Mouse (Mus musculus) T-helper 17 cell (primary cell): Measurements from ENCODE around the gene Hsdl1.

ENCODE experiments used
- in situ Hi-C, 2 experiments: fragments of 300-600 bp; cut with MboI, MseI; formaldehyde crosslinking; loops; 1 replicate in 1 of 2; 2 replicates in 1 of 2; pipeline ENCODE4 v1.15.1; 2025; ENCODE audit warnings: high pct_unique_total_duplicates in 2 of 2

Gene Hsdl1

DNA sequence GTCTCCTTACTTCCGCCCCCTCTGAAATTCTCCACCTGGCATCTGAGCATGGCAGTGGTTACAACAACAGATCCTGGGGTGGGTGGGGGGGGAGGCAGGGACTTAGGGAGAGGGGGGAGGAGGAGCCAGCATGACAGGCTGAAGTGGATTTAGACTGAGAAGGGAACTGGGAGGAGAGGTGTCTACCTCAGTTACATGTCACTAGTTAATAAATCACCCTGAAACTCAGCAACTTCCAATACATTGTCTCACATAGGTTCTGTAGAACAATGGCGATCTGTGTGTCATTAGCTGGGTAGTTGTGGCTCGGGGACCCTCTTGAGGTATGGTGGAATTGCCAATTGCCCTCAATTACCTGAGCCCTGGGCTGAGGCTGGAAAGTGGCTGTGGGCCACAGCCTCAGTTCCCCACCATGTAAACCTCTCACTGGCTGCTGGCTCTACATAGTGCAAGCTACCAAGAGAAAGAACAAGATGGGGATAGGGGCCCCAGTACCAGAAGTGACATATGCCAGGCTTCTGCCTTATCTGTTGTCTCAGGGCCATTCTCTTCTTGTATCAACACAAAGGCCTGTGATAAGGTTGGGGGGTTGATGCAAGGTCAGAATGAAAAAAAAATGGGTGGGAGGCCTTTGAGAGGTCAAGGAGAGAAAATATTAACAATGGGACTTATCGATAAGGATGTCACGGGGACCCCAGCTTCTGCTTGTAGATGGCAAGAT is 5.6 kb upstream of the Hsdl1 start:
- in situ Hi-C loops, result no loop called here

DNA sequence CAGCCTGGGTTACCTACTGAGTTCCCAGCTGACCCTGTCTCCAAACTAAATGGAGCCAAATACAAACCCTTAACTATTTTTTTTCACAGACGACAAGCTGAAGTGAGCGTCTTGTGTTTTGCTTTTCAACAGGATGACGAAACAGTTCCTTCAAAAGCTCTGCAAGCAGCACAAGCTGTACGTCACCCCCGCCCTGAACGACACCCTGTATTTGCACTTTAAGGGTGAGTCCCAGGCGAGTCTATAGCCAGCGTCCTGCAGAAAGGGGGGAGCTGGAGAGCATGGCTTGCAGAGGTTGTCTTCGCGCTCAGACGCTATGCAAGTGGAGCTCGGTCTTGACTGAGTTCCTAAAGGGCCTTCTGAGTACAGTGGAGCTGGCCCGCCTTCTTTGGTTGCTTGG is 4.1 kb upstream of the Hsdl1 start:
- in situ Hi-C loops, result no loop called here

DNA sequence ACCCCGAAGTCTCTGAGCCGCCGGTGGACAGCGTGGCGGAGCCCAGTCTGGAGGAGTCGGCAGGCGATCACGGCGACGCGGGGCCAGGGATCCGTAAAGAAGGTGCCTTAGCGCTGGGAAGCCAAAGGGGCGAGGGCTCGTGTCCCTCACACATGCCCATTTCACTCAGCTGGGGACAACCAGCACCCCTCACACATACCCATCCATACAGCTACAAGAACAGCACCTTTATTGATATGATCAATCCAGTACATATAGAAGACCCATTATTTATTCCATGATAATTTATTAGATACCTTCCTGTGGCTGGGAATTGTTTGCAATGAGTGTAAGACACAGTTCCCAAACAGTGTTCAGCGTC is 363 bp upstream of the Hsdl1 start:
- in situ Hi-C loops, result no loop called here

DNA sequence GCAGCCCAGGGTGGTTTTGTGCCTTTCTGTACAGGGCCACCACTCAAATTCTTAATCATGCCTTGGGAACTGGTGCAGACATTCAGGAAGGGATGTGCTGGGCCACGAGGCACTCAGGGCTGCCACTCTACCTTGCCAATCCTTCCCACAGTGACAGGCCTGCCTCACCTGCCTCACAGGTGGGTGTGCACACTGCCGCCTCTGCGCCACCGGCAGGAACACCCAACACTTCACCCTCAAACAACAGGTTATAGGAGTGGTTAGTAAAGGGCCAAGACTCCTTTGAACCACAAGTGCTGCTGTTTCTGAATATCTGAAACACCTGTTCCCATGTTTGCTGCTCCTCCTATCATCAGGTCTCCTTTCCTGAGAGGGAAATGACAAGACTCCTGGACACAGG is 2.6 kb downstream of the Hsdl1 start:
- in situ Hi-C loops, result loop anchor here in 1 of 2 experiments (25.0 kb wide), 1 partner anchor 990 kb away; no protein-coding TSS in a partner anchor

DNA sequence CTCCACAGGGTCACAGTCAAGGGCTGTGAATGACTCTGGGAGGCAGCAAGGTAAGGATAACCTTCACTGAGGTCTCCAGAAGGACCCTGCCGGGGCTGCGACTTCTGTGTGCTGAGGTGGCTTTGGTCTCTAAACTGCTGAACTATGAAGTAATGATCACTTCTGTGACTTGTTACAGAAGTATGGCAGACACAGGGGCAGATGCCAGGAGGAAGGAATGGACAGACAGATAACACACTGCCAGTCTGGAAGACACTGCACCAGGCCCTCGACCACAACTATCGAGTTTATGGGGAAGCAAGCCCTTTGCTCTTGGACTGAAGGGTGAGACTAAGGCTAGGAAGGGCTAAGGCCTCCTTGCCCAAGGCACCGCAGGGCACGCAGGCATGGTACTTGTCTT is 3.8 kb downstream of the Hsdl1 start:
- in situ Hi-C loops, result loop anchor here in 1 of 2 experiments (25.0 kb wide), 1 partner anchor 991 kb away; no protein-coding TSS in a partner anchor

DNA sequence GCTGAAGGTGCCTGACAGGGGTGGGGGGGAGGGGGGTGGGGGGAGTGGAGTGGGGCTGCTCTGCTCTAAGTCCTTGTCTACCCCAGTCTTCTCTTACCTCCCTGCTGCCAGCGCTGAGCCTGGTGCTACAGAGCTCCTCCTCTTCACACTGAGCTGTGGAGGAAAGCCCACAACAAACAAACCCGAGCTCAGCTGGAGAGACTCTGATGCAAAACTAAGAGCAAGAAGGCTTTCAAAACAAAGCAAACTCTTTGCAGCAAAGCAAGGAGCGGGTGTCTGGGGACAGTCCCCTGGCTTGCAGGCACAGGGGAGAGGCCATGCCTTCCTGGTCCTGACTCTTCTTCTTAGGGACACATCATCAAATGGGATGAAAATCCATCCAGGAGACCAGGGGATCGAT is 5.1 kb downstream of the Hsdl1 start:
- in situ Hi-C loops, result loop anchor here in 1 of 2 experiments (25.0 kb wide), 1 partner anchor 992 kb away; no protein-coding TSS in a partner anchor

DNA sequence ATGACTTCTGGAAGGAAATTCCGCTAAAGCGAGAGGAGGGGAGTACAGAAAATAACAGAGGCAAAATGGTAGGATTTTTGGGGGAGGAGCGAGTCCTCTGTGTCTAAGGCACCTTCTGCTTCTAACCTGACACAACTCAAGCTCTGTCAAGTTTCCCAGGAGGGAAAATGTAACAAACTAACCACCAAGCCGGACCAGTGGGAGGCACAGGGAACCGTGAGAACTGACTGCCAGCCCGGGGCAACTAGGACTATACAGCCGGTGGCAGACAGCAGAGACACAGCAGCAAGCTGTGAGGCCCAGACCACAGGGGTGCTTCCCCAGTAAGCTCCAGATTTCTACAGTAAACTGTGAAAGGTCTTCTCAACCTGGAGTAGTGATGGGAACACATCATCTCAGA is 6.0 kb downstream of the Hsdl1 start:
- in situ Hi-C loops, result loop anchor here in 1 of 2 experiments (25.0 kb wide), 1 partner anchor 993 kb away; no protein-coding TSS in a partner anchor

DNA sequence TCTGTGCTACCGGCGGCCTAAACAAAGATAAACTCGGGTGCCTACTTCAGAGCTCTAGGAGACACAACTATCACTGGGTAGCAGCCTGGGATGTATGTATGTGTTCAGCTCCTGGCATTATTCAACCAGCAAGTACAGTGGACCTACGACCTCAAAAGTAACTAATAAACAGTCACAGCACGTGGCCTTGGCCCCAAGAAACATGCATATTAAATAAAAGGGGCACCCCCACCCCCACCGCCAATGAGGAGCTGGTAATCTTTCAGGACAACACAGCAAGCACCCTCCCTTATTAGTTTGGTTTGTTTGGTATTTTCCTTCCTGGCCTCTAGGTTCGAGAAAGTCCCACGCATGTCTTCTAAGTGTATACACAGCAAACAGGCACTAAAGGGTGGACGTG is 6.7 kb downstream of the Hsdl1 start:
- in situ Hi-C loops, result loop anchor here in 1 of 2 experiments (25.0 kb wide), 1 partner anchor 994 kb away; no protein-coding TSS in a partner anchor

DNA sequence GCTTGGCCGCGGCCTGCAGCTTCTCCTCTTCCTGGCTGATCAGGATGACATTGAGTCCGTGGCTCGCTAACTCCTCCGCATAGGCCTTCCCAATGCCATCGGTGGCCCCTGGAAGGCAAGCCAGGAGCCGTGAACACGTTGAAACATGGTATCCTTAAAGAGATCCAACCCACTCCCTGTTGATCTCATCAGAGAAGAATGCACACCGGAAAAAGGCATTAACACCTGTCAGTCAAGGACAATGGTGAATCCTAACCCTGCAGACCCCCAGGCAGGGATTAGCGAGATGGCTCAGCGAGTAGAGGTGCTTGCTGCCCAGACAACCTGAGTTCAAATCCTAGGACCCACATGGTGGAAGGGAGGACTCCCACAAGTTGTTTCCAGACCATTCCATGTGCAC is 8.6 kb downstream of the Hsdl1 start:
- in situ Hi-C loops, result loop anchor here in 1 of 2 experiments (25.0 kb wide), 1 partner anchor 996 kb away; no protein-coding TSS in a partner anchor

DNA sequence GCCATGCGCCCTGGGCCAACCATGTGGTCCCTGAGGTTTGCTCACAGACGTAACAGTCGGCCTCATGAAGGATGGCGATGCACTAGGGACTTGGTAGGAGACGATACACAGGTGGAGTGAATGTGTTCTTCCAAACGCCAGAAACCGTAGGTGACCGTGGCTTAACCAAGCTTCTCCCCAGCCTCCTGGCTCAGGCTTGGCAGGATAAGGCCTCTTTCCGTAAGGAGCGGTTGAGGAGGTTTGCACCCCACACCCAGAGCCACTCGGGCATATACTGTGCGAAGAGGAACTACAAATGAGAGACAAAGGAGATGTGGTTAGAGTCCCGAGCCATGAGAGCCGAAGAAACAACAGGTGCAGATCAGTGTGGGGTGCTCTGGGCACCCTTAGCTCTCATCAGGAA is 11.1 kb downstream of the Hsdl1 start:
- in situ Hi-C loops, result loop anchor here in 1 of 2 experiments (25.0 kb wide), 1 partner anchor 998 kb away; no protein-coding TSS in a partner anchor

DNA sequence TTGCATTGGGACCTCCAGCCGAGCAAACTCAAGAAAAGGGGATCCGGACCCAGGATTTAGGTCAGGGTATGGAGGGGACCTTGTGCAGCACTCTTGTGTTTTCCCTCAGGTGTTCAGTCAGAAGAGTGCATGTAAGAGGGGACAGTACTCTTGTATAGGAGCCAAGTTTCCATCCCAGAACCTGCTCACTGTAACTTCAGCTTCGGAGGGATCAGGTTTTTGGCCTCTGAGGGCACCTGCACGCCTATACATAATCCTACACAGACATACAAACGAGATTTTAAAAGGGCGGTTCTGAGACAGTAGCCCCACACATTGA is 15.6 kb downstream of the Hsdl1 start:
- in situ Hi-C loops, result loop anchor here in 1 of 2 experiments (25.0 kb wide), 1 partner anchor 1003 kb away; no protein-coding TSS in a partner anchor

DNA sequence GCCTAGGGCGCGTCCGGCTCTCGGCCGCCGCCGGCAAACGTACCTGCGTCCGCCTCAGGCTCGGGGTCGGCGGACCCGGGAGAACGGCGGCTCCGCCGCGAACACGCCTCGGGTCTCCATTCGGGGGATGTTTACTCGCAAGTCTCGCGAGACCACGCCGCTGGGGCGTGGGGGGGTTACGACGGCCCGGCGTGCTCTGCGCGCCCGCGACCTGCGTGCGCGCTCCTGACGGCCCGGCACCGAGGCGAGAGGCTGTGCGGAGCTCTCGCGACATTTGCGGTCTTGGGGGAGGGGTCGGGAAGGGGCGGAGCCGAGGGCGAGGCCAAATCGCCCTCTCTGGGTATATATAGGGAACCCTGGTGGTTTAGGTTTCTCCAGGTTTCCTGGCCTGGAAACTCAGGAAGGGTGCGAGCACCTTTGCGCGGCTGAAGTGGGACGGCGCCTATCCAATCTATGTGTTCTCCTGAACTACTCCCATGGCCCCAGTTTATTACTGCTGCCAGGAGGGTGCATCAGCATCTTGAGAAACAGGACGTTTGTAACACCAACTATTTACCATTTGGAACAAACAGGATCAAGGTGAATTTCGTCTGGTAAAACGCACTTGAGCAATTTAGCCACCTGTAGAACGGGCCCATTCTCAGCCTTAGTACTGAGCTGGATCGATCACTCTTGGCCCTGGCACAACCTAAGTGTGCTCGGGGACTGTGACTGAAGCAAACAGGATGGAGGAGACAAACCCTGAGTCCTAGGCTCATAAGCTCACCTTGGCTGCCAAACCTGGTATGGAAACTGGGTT is 16.2 kb downstream of the Hsdl1 start, which contains the start of gene Mbtps1:
Gene Mbtps1, minus strand, starts transcription at position 133 of the 799 bp plus-strand sequence.
- in situ Hi-C loops, result loop anchor here in 1 of 2 experiments (25.0 kb wide), 1 partner anchor 1003 kb away; no protein-coding TSS in a partner anchor

DNA sequence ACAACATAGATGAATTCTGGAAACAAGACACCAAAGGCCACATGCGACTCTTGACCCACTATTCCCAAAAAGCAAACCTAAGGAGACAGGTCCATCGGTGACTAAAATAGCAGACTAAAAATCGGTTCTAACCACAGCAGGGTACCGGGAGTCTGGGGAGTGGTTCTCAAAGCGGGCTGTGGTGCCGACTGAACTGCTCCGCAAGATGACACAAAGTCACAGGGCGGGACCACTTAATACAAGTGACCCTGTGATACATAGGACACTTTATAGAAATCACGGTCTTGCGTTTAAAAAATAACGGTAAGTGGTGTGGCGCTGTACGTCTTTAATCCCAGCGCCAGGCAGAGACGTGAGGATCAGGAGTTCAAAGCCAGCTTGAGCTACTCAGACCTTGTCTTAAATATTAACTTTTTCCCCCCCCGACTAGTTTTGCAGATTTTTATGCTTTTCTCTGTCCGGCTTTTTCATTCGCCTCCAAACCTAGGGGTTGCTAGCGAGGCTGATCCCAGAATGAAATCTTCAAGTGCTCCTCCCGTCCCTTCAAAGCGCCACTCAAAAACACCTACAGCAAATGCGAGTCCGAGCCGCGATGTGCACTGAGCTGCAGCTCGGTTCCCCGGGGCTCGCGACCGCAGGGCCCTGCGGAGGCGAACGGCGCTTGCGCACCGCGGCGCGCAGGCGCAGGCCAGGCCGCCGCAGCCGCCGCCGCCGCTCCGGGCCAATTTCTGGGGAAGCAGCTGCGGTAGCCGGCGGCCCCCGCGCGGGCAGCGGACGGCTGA is 17.0 kb downstream of the Hsdl1 start:
- in situ Hi-C loops, result loop anchor here in 1 of 2 experiments (25.0 kb wide), 1 partner anchor 1004 kb away; no protein-coding TSS in a partner anchor

DNA sequence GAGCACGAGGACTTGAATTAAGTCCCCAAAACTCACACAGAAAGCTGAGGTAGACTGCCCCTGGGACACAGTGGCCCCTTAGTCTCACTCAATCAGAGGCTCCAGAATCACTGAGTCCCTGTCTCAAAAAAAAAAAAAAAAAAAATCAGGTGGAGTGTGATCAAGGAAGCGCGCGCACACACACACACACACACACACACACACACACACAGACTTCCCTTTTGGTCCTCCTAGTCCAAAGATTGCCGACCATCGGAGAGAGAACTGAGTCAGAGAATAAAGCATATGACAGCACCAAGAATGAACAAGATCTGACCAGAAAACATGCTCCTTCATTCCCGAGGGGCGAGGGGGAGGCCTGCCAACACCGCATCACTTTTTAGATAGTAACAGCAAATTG is 17.9 kb downstream of the Hsdl1 start:
- in situ Hi-C loops, result loop anchor here in 1 of 2 experiments (25.0 kb wide), 1 partner anchor 1005 kb away; no protein-coding TSS in a partner anchor

DNA sequence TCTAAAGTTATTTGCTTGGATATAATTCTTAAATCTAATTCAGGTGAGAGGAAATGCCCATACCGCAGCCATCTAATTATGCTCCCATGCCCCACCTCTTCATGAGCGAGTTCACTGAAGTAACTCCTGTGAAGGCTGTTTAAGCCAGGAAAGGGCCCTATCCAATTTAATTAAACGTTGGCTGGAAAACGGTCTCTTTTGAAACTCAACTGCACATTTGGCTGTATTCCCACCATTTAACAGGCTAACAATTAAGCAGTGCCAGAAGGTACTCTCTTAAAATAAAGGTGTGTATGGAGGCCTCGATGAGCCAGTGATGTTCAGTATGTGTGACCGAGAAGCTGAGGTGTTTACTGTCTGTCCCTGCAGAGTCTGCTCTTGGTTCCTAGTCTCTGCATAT is 19.1 kb downstream of the Hsdl1 start:
- in situ Hi-C loops, result loop anchor here in 1 of 2 experiments (25.0 kb wide), 1 partner anchor 1006 kb away; no protein-coding TSS in a partner anchor

DNA sequence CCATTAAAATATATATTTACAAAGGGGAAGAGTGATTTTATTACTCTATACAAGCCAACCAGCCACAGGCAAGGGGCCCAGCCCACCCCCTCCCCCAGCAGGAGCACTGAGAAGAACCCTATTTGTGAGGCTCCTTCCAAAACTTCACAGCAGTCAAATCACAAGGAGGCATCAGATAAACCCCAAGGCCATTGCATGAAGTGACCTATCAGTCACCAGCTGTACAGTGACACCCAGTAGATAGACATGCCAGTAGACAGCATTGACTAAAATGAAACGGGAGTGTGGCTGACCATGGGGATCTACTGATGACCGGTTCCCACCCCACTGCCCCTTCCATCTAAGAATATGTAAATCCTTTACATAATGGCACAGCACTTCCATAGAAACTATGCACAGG is 22.0 kb downstream of the Hsdl1 start:
- in situ Hi-C loops, result loop anchor here in 1 of 2 experiments (25.0 kb wide), 1 partner anchor 1009 kb away; no protein-coding TSS in a partner anchor

DNA sequence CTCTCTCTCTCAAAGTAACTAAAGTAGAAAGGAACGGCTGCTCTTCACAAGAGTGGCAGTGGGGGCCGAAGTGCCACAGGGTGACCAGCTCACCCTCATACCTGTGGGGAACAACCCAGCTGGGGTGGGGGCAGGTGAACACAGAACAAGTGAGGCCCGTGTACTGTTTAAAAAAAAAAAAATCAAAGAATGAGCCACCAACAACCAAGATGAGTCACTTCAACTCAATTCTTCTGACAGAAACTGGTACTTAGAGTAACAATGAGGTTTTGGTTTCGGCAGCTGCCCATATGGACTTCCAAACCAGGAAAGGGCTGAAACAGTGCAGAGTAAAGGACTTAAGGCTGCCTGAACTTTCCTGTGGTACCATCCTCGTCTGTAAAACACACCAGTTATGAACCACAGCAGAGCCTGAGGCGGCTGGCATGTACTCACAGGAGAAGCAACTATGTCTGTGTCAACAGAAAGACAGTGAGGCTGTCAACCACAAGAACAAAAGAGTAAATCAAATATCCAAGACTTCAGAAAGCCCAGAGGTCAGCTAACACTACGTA is 26.3 kb downstream of the Hsdl1 start:
- in situ Hi-C loops, result no loop called here

DNA sequence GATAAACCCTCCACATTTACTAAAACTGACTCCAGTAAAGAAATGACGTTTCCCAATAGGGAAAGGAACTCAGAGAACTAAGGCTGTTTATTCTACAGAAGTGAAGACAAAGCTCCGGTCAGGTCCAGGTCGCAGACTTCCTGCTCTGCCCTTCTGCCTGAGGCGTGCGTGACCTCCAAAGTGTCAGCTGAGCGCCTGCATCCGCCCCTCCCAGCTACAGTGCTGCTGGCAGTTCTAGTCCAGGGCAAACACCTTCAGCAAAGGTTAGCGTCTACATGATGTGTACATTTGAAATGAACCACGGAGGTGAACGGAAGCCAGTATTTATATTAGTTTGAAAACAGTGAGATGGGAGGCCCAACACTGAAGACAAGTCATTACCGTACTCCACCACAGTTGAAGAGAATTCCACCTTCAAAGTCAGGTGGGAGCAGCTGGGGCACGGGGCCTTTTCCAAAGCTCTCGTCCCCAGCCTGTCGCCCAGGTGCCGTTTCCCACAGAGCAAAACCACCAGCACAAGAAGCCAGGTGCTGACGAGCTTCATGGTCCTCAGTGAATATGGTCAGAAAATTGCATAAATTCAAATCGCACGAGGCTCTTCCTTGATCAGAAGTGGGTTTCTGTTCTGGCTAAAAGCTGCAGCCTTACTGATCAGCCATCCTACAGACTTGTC is 27.8 kb downstream of the Hsdl1 start:
- in situ Hi-C loops, result no loop called here

DNA sequence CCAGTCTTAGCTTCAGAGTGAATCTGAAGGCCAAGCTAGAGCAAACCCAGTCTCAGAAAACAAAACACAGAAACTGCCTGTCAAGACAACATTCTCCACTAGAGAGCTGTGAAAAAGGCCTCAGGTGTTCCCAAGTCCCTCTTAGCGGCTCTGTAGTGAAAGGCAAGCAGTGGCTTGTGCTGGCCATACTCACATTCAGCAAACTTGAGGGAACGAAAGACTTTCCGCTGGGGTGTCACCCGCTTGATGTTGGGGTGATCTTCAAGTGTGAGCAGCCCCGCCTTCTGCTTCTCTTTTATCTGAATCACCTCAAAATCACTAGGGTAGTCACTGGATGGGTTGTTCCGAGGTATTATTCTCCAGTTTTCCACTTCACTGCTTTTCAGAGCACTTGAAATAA is 29.2 kb downstream of the Hsdl1 start:
- in situ Hi-C loops, result no loop called here

DNA sequence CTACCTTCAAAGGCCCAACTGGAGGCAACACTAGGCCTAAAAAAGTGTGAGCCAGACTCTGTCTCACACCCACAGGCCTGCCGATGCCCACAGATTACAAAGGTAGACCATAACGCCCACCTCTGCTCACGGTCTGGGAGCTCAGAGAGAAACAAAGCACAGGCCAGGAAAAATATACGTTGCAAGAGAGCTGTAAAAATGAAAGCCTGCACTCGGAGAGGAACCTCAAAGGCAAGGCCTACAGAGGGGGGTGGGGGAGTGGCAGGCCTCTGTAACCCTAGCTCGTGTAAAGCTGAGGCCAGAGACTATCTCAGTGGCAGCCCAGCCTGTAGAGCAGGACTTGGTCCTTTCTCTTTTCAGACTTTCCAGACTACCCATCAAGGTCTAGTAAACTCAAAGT is 29.8 kb downstream of the Hsdl1 start:
- in situ Hi-C loops, result no loop called here
